Mouse (Mus musculus) kidney, embryonic 14.5 days (tissue): ENCODE data around the gene Otof. TPM values are rescaled to one million over a fixed set of nuclear protein-coding genes. Genes with fewer than 3 reads are reported as not detected.

ENCODE experiments used
- ATAC-seq: fragments of 200-750 bp; cut with Nextera tagmentation; 2 replicates; pipeline ENCODE4 v1.8.0; 2017; ENCODE audit warnings: moderate number of reproducible peaks, mild to moderate bottlenecking, moderate TSS enrichment, moderate library complexity; ENCODE audit not compliant: low FRiP score, low TSS enrichment
- H3K27ac ChIP-seq: fragments of 300-500 bp; sonication (generic); 2 replicates; pipeline ENCODE4 v1.5.1; 2014; ENCODE audit warnings: low read depth, mild to moderate bottlenecking, low read length, moderate library complexity, mixed read lengths
- H3K27me3 ChIP-seq: fragments of 300-500 bp; sonication (generic); 2 replicates; pipeline ENCODE4 v1.6.1; 2014; ENCODE audit warnings: mild to moderate bottlenecking, low read length; ENCODE audit not compliant: control insufficient read depth, insufficient read depth
- H3K36me3 ChIP-seq: fragments of 300-500 bp; sonication (generic); 2 replicates; pipeline ENCODE4 v1.6.1; 2014; ENCODE audit warnings: low read length, mixed read lengths; ENCODE audit not compliant: control insufficient read depth, insufficient read depth
- H3K4me1 ChIP-seq: fragments of 300-500 bp; sonication (generic); 2 replicates; pipeline ENCODE4 v1.6.1; 2014; ENCODE audit warnings: low read length, mixed read lengths; ENCODE audit not compliant: control insufficient read depth, insufficient read depth
- H3K4me2 ChIP-seq: fragments of 300-500 bp; sonication (generic); replicated peaks from 2 replicates; pipeline ENCODE4 v1.6.1; 2014; ENCODE audit warnings: low read depth, mild to moderate bottlenecking, low read length
- H3K4me3 ChIP-seq: fragments of 300-500 bp; sonication (generic); 2 replicates; pipeline ENCODE4 v1.5.1; 2014; ENCODE audit warnings: mild to moderate bottlenecking, low read length
- H3K9ac ChIP-seq: fragments of 300-500 bp; sonication (generic); 2 replicates; pipeline ENCODE4 v1.6.1; 2014; ENCODE audit warnings: low read depth, mild to moderate bottlenecking, low read length, moderate library complexity
- H3K9me3 ChIP-seq: fragments of 300-500 bp; sonication (generic); 2 replicates; pipeline ENCODE4 v1.6.1; 2016; ENCODE audit warnings: low read length; ENCODE audit not compliant: control insufficient read depth
- WGBS: fragments of 180-500 bp; shearing (Covaris S2); extraction: QIAGEN DNeasy Blood & Tissue Kit; methylation state at CpG from one replicate; pipeline ENCODE4 v1.1.7; 2014; 5-methylcytosine and 5-hydroxymethylcytosine counted together
- polyA plus RNA-seq: library from polyadenylated mRNA; unstranded; fragments of >200 nt; fragmentation: Nextera tagmentation; extraction: Ambion mirVana; gene quantifications from 2 replicates; pipeline ENCODE4 v1.2.1, GENCODE M21; 2014

Otof gene
- polyA plus RNA-seq, 1 experiment from 2014 or later: 0.09 TPM

GRCm38 (mm10) chr5:30342601-30343015, 119.1 kb downstream of the Otof start:
- no peak overlapping the region for H3K9ac ChIP-seq
- H3K4me1 ChIP-seq: no peaks in the 10 kb centered on the region
- no peaks in the 10 kb centered on the region for H3K27me3 ChIP-seq
- no peaks in the 10 kb centered on the region for H3K9me3 ChIP-seq
- H3K4me2 ChIP-seq: peak overlapping the region; percentile 45
- no peak overlapping the region for H3K27ac ChIP-seq
- ATAC-seq: 0 out of 2 replicates have a peak, but pooled peaks have one; percentile 26
- no peaks in the 10 kb centered on the region for H3K36me3 ChIP-seq
- peak overlapping the region; percentile 7 for H3K4me3 ChIP-seq
- 4% methylated on average over 17 of the region's 17 CpGs for WGBS

DNA sequence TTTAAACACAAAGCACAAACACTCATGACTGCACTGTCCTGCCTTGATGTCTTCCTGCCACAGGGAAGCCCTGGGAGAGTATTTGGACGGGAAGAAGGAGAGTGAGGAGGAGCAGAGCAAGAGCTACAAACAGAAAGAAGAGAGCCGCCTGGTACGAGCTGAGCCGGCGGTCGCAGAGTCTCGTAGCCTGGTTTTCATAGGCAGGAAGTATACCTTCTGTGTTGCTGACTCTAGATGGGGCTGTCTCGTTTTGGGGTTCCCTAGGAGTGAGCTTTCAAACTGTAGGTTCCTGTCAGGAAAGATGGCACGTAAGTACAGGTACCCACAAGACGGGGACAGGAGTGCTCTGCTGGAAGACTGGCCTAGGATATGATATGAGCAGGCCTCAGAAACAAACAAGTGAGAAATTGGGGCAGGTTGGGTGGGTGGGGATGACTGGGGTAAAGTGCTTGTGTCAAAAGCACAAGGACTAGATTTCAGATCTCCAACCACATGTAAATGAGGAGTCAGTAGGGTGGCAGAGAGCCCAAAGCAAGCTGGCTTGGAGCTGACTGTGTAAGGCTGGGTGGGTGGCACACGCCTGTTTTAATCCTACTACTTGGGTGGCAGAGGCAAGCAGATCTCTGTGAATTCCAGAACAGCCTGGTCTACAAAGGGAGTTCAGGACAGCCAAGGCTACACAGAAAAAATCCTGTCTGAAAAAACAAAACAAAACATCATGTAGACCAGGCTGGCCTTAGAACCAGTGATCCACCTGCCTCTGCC, 119.9 kb downstream of the Otof start:
- Histone ChIP-seq H3K36me3 (no peaks in the 10 kb centered on the region), H3K9me3 (no peaks in the 10 kb centered on the region), H3K9ac (no peak overlapping the region), H3K27me3 (no peaks in the 10 kb centered on the region), H3K4me3 (no peak overlapping the region), H3K4me2 (no peak overlapping the region), H3K4me1 (no peaks in the 10 kb centered on the region), H3K27ac (no peak overlapping the region)
- no peak for ATAC-seq
- 85% methylated on average over 11 of the region's 11 CpGs for WGBS

DNA sequence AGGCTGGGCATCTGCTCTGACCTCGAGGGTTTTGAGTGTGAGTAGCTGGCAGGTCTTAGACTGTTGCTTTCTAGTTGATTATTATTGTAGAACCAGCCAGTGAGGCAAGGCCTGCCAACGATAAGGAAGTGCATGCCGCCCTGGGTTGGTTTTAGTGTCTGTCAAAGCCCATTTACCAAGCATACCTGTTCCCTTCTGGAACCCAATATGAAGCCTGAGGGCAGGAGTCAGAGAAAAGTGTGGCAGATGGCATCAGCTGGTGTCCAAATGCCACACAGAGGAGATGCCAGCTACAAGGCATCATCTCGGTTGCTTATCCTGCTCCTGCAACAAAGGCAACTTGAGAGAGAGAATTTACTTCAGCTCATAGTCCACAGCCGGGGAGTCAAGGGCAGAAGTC, 120.9 kb downstream of the Otof start:
- no peak overlapping the region for H3K4me2 ChIP-seq
- no peaks in the 10 kb centered on the region for H3K9me3 ChIP-seq
- H3K4me1 ChIP-seq: no peaks in the 10 kb centered on the region
- no peaks in the 10 kb centered on the region for H3K36me3 ChIP-seq
- 77% methylated on average over 5 of the region's 5 CpGs for WGBS
- no peaks in the 10 kb centered on the region for H3K27me3 ChIP-seq
- no peak overlapping the region for H3K27ac ChIP-seq
- H3K9ac ChIP-seq: no peak overlapping the region
- no peak overlapping the region for H3K4me3 ChIP-seq
- ATAC-seq: no peak

Other genes starting within 250 kb of the Otof start
- 16.9 and 19.1 TPM in 2 replicates for gene Selenoi, start 229.4 kb downstream of the Otof start, polyA plus RNA-seq
- 0.23 and 0.24 TPM in 2 replicates for gene Drc1, start 180.5 kb downstream of the Otof start, polyA plus RNA-seq
- not detected in 2 replicates for gene 1700001C02Rik, start 4.1 kb upstream of the Otof start, polyA plus RNA-seq
- not detected in 2 replicates for gene Cib4, start 83.9 kb upstream of the Otof start, polyA plus RNA-seq
- 1.5 and 2.1 TPM in 2 replicates for gene Kcnk3, start 126.2 kb upstream of the Otof start, polyA plus RNA-seq
- 15.8 and 27.6 TPM in 2 replicates for gene Slc35f6, start 186.0 kb upstream of the Otof start, polyA plus RNA-seq
- gene Cenpa, start 204.8 kb upstream of the Otof start, polyA plus RNA-seq: 363 and 456 TPM in 2 replicates
- 3.8 and 7.2 TPM in 2 replicates for gene Dpysl5, start 249.6 kb upstream of the Otof start, polyA plus RNA-seq